Mouse (Mus musculus): ENCODE measurements around the gene Ezh2.
"Not testable (repeated sequence)": the region's sequence is repeated elsewhere in the genome, so short reads cannot be mapped to it uniquely, and the experiment has no call there.

Ezh2 gene

GRCm38 (mm10) chr6:47594926-47595623 lies at the start of gene Ezh2:
Gene Ezh2 (minus strand): TSS chr6:47595341.
- peak; percentile 98 for DNase-seq (ENCODE audit: low spot score)

DNA sequence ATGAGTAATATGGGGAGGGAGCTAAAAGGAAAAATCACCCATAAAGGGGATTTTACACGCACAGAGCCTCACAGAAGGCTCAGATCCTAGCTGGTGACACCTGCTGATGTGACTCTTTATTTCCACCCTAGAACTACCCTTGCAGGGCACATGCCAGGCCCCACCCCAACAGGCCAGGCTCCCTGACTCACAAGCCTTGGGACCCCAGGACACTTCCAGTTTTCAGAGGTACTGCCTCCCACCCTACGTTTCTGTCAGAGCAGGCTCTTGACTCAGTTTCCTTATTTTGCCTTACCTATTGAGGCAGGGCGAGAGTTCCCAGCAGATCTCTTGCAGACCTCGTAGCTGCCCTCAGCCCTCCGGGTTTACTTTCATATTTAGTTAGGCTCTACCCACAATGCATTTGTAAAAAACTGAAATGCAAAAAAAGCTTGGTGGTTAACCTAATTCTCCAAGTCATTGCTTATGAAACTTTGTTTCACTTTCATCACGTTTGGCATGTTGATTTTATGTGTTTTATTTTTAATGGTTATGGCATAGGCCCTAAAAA lies 41.5 kb upstream of the Ezh2 start:
- DNase-seq (ENCODE audit: low spot score) = no peak

DNA sequence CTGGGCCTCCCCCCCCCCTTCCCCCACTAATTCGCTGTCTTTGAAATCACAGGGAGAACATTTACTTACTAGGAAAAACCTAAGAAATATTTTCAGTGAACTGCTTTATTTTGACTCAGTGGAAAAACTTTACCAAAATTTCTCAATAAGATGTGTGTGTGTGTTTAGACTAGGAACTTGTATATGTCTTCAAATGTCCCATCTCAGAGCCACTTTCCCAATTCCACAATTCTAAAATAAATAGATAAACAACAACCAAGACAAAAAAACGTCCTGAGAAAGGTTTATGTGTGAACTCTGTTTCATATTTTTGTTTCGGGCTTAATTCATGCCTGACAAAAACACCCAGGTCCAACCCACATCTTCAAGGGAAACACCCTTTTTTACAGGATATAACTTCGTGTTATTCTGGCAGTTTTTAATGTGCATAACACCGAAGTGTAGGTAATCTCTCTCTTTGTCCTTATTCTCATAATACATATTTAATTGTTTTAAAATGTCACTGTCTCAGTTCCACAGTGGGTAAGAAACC lies 40.9 kb upstream of the Ezh2 start:
- no peak for DNase-seq (ENCODE audit: low spot score)

DNA sequence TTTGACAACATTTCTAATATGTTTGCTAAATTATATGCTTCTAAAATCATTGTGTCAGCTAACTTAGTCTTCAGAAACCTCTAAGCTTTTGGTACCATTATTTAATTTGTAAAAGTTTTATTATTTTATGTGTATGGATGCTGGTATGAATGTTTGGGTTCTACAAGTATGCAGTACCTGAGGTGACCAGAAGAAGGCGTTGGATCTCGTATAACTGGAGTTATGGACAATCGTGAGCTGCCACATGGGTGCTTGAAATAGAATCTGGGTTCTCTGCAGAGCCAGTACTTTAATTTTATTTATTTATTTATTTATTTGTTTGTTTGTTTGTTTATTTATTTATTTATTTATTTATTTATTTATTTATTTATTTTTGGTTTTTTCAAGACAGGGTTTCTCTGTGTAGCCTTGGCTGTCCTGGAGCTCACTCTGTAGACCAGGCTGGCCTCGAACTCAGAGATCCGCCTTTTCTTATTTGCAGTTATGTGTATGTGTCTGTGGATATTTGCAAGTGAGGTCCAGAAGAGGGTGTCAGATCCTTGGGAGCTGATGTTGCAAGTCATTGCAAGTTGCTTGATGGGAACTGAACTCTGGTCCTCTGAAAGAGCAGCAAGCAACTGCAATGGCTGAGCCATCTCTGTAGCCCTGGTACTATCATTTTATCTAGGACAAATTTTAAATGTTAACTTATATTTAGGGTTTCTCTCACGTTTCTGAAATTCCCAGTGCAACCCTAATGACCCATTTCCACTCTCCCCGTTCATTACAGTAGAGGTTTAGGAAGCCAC lies 40.3 kb upstream of the Ezh2 start:
- DNase-seq (ENCODE audit: low spot score) = no peak

DNA sequence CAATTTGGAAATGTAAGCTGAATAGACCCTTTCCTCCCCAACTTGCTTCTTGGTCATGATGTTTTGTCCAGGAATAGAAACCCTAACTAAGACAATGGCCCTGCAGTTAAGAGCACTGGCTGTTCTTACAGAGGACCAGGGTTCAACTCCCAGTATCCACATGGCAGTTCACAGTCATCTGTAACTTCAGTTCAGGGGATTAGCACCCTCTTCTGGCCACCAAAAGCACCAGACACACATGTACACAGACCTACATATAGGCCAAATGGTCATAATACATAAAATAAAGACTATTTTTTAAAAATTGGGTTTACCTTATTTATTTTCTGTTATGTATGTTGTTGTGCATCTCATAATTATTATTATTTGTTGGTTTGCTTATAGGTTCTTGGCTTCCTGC lies 38.3 kb upstream of the Ezh2 start:
- DNase-seq (ENCODE audit: low spot score) = peak; percentile 12

GRCm38 (mm10) chr6:47630061-47630460 lies 34.9 kb upstream of the Ezh2 start:
- not testable (repeated sequence) for DNase-seq (ENCODE audit: low spot score)

GRCm38 (mm10) chr6:47627978-47628377 lies 32.8 kb upstream of the Ezh2 start:
- DNase-seq (ENCODE audit: low spot score) = no peak

- not testable (repeated sequence) for DNase-seq (ENCODE audit: low spot score)
Observed at GRCm38 (mm10) chr6:47626976-47627375, 31.8 kb upstream of the Ezh2 start.

GRCm38 (mm10) chr6:47621039-47621438 lies 25.9 kb upstream of the Ezh2 start:
- no peak for DNase-seq (ENCODE audit: low spot score)

DNA sequence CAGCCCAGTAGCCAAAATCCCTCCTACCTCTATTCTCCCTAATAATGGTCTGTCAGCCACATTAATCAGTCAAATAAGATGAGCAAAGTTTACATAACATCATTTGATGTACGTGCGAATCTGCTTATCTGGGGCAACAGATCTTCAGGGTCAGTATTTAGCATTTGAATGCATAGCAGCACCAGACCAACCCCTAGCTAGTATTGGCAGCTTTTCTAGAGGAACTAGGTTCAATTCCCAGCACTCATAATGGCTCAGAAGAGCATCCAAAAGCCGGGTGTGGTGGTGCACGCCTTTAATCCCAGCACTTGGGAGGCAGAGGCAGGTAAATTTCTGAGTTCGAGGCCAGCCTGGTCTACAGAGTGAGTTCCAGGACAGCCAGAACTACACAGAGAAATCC lies 13.2 kb upstream of the Ezh2 start:
- DNase-seq (ENCODE audit: low spot score) = not testable (repeated sequence)

GRCm38 (mm10) chr6:47601931-47602330 lies 6.8 kb upstream of the Ezh2 start:
- DNase-seq (ENCODE audit: low spot score) = no peak

DNA sequence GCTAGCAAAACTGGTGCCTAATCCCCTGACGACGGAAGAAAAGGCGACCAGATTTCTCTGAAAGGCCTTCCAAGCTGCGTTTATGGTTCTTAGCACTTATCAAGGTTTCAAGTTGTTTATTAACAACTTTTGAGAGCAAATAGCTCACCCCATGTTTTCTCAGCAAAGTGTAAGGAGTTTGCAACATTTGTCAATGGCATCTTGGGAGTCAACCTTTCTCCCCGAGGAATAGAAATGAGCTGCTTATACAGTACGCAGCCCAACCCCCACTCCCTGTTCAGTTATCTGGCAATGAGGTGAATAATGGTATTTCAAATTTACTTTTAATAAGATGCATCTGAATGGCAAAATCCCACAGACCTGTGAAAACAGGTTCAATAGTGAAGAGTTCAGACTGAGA lies 555 bp upstream of the Ezh2 start:
- no peak for DNase-seq (ENCODE audit: low spot score)

- DNase-seq (ENCODE audit: low spot score) = peak; percentile 68
Observed at GRCm38 (mm10) chr6:47594141-47594835, 853 bp downstream of the Ezh2 start.

- DNase-seq (ENCODE audit: low spot score) = no peak
Observed at GRCm38 (mm10) chr6:47593590-47593989, 1.6 kb downstream of the Ezh2 start.

GRCm38 (mm10) chr6:47587332-47587731 lies 7.8 kb downstream of the Ezh2 start:
- DNase-seq (ENCODE audit: low spot score) = not testable (repeated sequence)

DNA sequence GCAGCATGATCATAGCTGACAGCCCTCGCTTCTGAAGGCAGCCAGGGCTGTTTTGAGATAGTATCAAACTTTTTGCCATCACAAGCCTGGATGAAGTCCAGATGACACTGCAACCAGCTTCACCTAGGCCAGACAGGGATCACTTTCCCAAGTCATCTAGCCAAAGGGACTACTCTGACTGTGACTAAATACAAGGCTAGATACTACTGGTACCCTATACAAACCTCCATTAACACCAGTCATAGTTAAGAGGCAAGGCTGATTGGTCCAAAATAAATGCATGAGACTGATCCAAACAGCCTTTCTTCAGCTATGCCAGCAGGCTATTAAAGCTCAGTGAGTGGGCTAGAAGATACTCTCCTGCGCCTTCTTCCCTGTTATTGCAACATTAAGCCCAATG lies 22.3 kb downstream of the Ezh2 start:
- no peak for DNase-seq (ENCODE audit: low spot score)

DNA sequence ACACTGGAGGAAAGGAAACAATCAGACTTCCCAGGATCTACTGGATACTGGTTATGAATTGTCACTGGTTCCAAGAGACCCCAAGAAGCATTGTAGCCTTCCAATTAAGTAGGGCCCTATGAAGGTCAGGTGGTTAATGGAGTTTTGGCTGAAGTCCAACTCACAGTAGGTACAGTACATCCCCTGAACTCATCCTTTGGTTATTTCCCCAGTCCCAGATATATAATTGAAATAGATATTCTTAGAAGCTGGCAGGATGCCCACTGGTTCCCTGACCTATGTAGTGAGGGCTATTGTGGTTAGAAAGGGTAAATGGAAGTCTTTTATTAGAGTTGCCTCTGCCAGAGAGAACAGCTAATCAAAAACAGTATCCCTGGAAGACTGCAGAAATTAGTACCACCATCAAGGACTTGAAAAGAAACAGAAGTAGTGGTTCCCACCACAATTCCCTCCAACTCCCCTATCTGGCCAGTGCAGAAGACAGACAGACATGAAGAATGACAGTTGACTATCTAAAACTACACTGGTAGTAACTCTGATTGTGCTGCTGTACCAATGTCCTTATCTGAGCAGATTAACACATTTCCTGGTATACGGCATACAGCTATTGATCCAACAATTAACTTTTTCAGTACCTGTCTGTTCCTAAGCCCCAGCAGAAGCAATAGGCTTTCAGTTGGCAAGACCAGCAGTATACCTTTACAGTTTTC lies 29.7 kb downstream of the Ezh2 start:
- no peak for DNase-seq (ENCODE audit: low spot score)

DNA sequence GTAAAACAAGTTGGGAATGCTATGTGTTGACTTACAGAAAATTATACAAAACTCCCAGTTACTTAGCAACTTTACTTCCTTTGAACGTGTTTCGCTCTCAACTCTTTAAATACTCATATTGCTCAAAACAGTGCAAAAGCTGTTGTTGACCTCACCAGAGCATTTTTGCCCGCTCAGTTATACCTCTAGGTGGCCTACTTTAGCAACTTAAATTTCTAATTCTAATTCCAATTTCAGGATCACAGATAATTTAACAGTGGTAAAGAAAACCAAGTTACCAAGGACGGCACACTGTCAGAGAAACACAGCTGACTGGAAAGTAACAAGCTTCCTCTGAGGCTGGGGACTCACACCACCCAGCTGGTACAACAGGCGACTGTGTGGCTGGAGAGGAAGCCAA lies 33.7 kb downstream of the Ezh2 start:
- DNase-seq (ENCODE audit: low spot score) = no peak

GRCm38 (mm10) chr6:47560846-47561245 lies 34.3 kb downstream of the Ezh2 start:
- no peak for DNase-seq (ENCODE audit: low spot score)

GRCm38 (mm10) chr6:47560407-47560806 lies 34.7 kb downstream of the Ezh2 start:
- DNase-seq (ENCODE audit: low spot score) = no peak

GRCm38 (mm10) chr6:47559287-47559686 lies 35.9 kb downstream of the Ezh2 start:
- no peak for DNase-seq (ENCODE audit: low spot score)

DNA sequence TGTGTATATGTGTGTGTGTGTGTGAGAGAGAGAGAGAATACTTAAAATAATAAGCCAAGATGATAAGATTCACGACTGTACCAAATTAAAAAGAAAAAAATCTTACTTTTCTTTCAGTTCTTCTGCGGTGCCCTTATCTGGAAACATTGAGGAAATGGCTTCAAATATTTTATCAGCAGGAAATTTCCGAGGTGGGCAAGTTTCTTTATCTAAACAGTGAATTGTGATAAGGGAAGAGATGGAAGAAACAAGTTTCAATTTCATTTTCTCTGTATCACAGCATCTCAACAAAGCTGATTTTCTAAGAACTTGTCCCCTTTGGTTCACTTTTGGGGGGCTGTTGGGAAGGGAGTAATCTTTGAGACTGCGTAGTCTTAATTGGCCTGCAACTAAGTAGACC lies 42.9 kb downstream of the Ezh2 start:
- DNase-seq (ENCODE audit: low spot score) = no peak

Measured in lung, postnatal 25 days (tissue).